Mouse (Mus musculus) MEL (cell line): ENCODE data around the gene Fem1b.
A peak's percentile ranks its signal among the peaks of the same experiment; 100 is the strongest.

Source experiments
- CHD1 ChIP-seq: IDR thresholded peaks from 2 replicates; pipeline ENCODE4 v1.6.1; 2012; ENCODE audit warnings: low read depth, mild to moderate bottlenecking, inconsistent platforms, low read length, improper control_type of control experiment
- CTCF ChIP-seq, 3 experiments: IDR thresholded peaks in 2 of 3; conservative IDR thresholded peaks in 1 of 3; 2 replicates each; pipeline ENCODE4 v1.5.1; 2011 to 2012; ENCODE audit warnings: low read length in 3 of 3, low read depth in 2 of 3, mild to moderate bottlenecking in 2 of 3, improper control_type of control experiment in 1 of 3, inconsistent platforms in 1 of 3, mixed read lengths in 1 of 3, moderate library complexity in 1 of 3; ENCODE audit not compliant: control insufficient read depth in 1 of 3, insufficient read depth in 1 of 3, poor library complexity in 1 of 3, severe bottlenecking in 1 of 3
- EP300 ChIP-seq, 2 experiments: IDR thresholded peaks; 2 replicates each; pipeline ENCODE4 v1.6.1; 2011; ENCODE audit warnings: improper control_type of control experiment in 2 of 2, low read length in 2 of 2, low read depth in 1 of 2, mild to moderate bottlenecking in 1 of 2
- ETS1 ChIP-seq: IDR thresholded peaks from 2 replicates; pipeline ENCODE4 v1.6.1; 2012; ENCODE audit warnings: low read depth, mild to moderate bottlenecking, inconsistent platforms, low read length, improper control_type of control experiment, moderate library complexity
- HCFC1 ChIP-seq: IDR thresholded peaks from 2 replicates; pipeline ENCODE4 v1.6.1; 2012; ENCODE audit warnings: low read depth, mild to moderate bottlenecking, inconsistent platforms, low read length, improper control_type of control experiment, moderate library complexity
- KAT2A ChIP-seq: conservative IDR thresholded peaks from 2 replicates; pipeline ENCODE4 v1.6.1; 2012; ENCODE audit warnings: low read depth, low read length, improper control_type of control experiment, inconsistent platforms
- MAFK ChIP-seq: IDR thresholded peaks from 2 replicates; pipeline ENCODE4 v1.6.1; 2011; ENCODE audit warnings: low read depth, mild to moderate bottlenecking, low read length, improper control_type of control experiment, borderline replicate concordance
- MAZ ChIP-seq: IDR thresholded peaks from 2 replicates; pipeline ENCODE4 v1.6.1; 2012; ENCODE audit warnings: low read depth, mild to moderate bottlenecking, inconsistent platforms, low read length, improper control_type of control experiment
- MEF2A ChIP-seq: IDR thresholded peaks from 2 replicates; pipeline ENCODE4 v1.6.1; 2014; ENCODE audit warnings: low read depth, mild to moderate bottlenecking, inconsistent platforms, low read length, improper control_type of control experiment; ENCODE audit not compliant: poor library complexity, insufficient replicate concordance, severe bottlenecking; ENCODE audit errors: extremely low read depth
- MXI1 ChIP-seq: IDR thresholded peaks from 2 replicates; pipeline ENCODE4 v1.6.1; 2011; ENCODE audit warnings: mild to moderate bottlenecking, low read depth, low read length, improper control_type of control experiment
- POLR2A ChIP-seq, 2 experiments: IDR thresholded peaks; 2 replicates each; pipeline ENCODE4 v1.6.1; 2011 to 2012; ENCODE audit warnings: low read length in 2 of 2, mild to moderate bottlenecking in 2 of 2, control low read depth in 1 of 2, improper control_type of control experiment in 1 of 2, low read depth in 1 of 2, moderate library complexity in 1 of 2; ENCODE audit not compliant: control insufficient read depth in 1 of 2, insufficient read depth in 1 of 2, poor library complexity in 1 of 2
- RCOR1 ChIP-seq: IDR thresholded peaks from 2 replicates; pipeline ENCODE4 v1.6.1; 2012; ENCODE audit warnings: low read depth, mild to moderate bottlenecking, inconsistent platforms, low read length, improper control_type of control experiment
- SMC3 ChIP-seq: IDR thresholded peaks from 2 replicates; pipeline ENCODE4 v1.6.1; 2011; ENCODE audit warnings: low read depth, low read length, improper control_type of control experiment

GRCm38 (mm10) chr9:62835705-62836446, 24.1 kb upstream of the Fem1b start:
- TF ChIP-seq EP300 (IDR thresholded peaks at IDR 0.05; ENCODE audit: low read depth in 1 of 2, low read length in 2 of 2) (no peak), POLR2A (IDR thresholded peaks at IDR 0.05; ENCODE audit: control insufficient read depth in 1 of 2, insufficient read depth in 1 of 2, low read depth in 1 of 2, low read length in 2 of 2, poor library complexity in 1 of 2) (no peak), CTCF (IDR thresholded peaks at IDR 0.05 in 2 of 3, conservative IDR thresholded peaks at IDR 0.05 in 1 of 3; ENCODE audit: control insufficient read depth in 1 of 3, insufficient read depth in 1 of 3, low read depth in 2 of 3, low read length in 3 of 3, poor library complexity in 1 of 3, severe bottlenecking in 1 of 3) (peak in 2 of 3 experiments; percentile 23 to 52; a peak in 3 of 6 replicates), ETS1 (no peak), HCFC1 (no peak), MEF2A (no peak), MAFK (no peak), MXI1 (no peak), MAZ (no peak), CHD1 (no peak), KAT2A (no peak), RCOR1 (no peak), SMC3 (peak; percentile 53)
